Mouse (Mus musculus): ENCODE data around the gene Sun1. TPM values are rescaled to one million over a fixed set of nuclear protein-coding genes. Genes with fewer than 3 reads are reported as not detected.
A peak's percentile ranks its signal among the peaks of the same experiment; 100 is the strongest.

Gene Sun1
- polyA plus RNA-seq, 1 experiment, result 21.8 TPM

- Histone ChIP-seq H3K27ac (ENCODE audit: insufficient read depth, low read depth, low read length) (no peak overlapping the region), H3K4me1 (ENCODE audit: control insufficient read depth, insufficient read depth, low read length) (peaks cover 63% of the 10 kb centered on the region), H3K4me3 (ENCODE audit: insufficient read depth, low read length) (no peak overlapping the region)
- no peak for TF ChIP-seq POLR2A (IDR thresholded peaks at IDR 0.05; ENCODE audit: borderline replicate concordance, low read depth, low read length)
- TF ChIP-seq CTCF (IDR thresholded peaks at IDR 0.05; ENCODE audit: low read depth, low read length), result no peak
These were observed 90.2 kb downstream of the Sun1 start for GRCm38 (mm10) chr5:139290467-139291259.

DNA sequence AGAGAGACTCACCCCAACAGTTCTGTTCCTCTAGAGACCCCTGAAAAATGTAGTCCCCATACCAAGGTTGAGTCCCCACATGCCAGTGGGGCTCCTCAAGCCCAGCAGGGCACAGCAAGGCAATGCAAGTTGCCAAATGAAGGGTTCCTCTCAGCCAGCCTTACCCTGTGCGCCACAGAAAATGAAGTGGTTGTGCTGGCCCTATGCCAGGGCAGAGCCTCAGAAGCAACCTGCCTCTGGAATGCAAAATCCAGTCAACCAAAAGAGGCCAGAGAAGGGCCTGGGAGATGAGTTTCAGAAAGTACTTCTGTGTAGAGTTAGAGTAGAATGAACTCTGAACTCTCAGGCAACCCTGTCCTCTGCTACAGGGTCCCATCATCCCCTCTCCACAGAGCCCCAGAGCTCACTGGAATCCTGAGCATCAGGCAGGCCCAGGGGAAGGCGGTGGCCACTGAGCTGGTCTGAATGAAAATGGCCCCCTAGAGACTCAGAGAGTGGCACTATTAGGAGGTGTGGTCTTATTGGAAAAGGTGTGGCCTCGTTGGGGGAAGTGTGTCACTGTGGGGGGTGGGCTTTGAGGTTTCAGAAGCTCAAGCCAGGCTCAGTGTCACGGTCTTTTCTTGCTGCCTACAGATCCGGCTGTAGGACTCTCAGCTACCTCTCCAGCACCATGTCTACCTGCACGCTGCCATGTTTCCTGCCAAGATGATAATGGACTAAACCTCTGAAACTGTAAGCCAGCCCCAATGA is 91.5 kb downstream of the Sun1 start:
- H3K4me1 ChIP-seq (ENCODE audit: control insufficient read depth, insufficient read depth, low read length), result peaks cover 49% of the 10 kb centered on the region
- H3K4me3 ChIP-seq (ENCODE audit: insufficient read depth, low read length), result no peak overlapping the region
- no peak for TF ChIP-seq POLR2A (IDR thresholded peaks at IDR 0.05; ENCODE audit: borderline replicate concordance, low read depth, low read length)
- TF ChIP-seq CTCF (IDR thresholded peaks at IDR 0.05; ENCODE audit: low read depth, low read length), result no peak
- H3K27ac ChIP-seq (ENCODE audit: insufficient read depth, low read depth, low read length), result no peak overlapping the region

DNA sequence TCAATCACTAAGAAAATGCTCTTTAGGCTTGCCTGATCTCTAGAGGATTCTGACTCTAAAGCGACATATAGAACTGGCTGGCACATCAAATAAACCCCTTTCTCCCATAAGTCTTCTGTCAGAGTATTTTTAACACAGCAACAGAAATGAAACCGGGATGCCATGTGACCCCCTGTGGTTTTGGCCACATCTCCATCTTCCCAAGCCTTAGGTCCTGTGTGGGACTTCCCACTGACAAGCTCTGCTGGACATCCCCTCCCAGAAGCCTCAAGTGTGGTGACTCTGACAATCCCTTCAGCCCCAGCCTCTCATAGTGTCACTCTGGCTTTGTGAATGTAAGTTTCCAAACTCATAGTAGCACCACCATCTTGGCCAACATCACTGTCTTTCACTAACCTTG is 93.7 kb downstream of the Sun1 start:
- H3K27ac ChIP-seq (ENCODE audit: insufficient read depth, low read depth, low read length), result peak overlapping the region; percentile 87
- no peak overlapping the region for H3K4me3 ChIP-seq (ENCODE audit: insufficient read depth, low read length)
- H3K4me1 ChIP-seq (ENCODE audit: control insufficient read depth, insufficient read depth, low read length), result peaks cover 52% of the 10 kb centered on the region
- TF ChIP-seq POLR2A (IDR thresholded peaks at IDR 0.05; ENCODE audit: borderline replicate concordance, low read depth, low read length) (no peak), CTCF (IDR thresholded peaks at IDR 0.05; ENCODE audit: low read depth, low read length) (no peak)

DNA sequence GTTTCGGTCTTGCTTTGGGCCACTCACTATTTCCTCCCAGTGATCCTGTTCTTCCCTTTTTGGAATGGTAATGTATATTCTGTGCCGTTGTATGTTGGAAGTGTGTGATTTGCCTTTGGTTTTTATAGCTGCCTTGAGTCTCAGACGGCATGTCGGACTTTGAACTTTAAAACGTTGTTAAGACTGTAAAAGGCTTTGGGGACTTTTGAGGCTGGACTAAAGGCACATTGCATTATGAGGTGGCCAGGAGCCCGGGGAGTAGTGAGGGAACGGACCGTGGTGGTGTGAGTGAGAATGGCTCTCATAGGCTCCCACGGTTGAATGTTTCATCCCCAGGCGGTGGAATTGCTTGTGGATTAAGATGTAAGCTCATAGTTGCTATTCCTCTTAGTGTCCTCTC is 96.7 kb downstream of the Sun1 start:
- no peak for TF ChIP-seq CTCF (IDR thresholded peaks at IDR 0.05; ENCODE audit: low read depth, low read length)
- no peak for TF ChIP-seq POLR2A (IDR thresholded peaks at IDR 0.05; ENCODE audit: borderline replicate concordance, low read depth, low read length)
- H3K4me1 ChIP-seq (ENCODE audit: control insufficient read depth, insufficient read depth, low read length), result peaks cover 63% of the 10 kb centered on the region
- no peak overlapping the region for H3K27ac ChIP-seq (ENCODE audit: insufficient read depth, low read depth, low read length)
- no peak overlapping the region for H3K4me3 ChIP-seq (ENCODE audit: insufficient read depth, low read length)

DNA sequence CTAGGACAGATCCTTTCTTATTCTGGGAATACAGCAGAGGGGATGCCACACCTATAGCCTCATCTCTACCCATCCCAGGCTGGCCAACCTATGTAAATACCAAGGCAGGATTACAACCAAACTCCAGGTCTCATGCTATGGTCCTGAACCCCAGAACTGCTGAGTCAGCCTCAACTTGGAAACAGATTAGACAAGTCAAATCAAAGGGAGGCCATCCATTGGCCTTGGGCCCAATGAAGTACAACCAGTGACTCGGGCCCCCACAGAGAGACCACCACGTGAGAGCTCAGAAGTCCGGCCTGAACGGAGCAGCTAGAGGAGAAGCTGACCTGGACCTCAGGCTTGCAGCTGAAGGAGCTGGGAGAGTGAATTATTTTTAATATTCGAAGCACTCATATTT is 97.3 kb downstream of the Sun1 start:
- no peak overlapping the region for H3K4me3 ChIP-seq (ENCODE audit: insufficient read depth, low read length)
- H3K27ac ChIP-seq (ENCODE audit: insufficient read depth, low read depth, low read length), result no peak overlapping the region
- peaks cover 63% of the 10 kb centered on the region for H3K4me1 ChIP-seq (ENCODE audit: control insufficient read depth, insufficient read depth, low read length)
- TF ChIP-seq CTCF (IDR thresholded peaks at IDR 0.05; ENCODE audit: low read depth, low read length), result no peak
- TF ChIP-seq POLR2A (IDR thresholded peaks at IDR 0.05; ENCODE audit: borderline replicate concordance, low read depth, low read length), result no peak

Other genes with a start within 250 kb of the Sun1 start
- 15.6 and 15.8 TPM in 2 replicates for gene Pdgfa, start 203.3 kb upstream of the Sun1 start, polyA plus RNA-seq (2012; ENCODE audit: insufficient read depth, insufficient read length, missing spikeins)
- gene Prkar1b, start 50.6 kb upstream of the Sun1 start, polyA plus RNA-seq (2012; ENCODE audit: insufficient read depth, insufficient read length, missing spikeins), result 2.1 and 2.5 TPM in 2 replicates
- gene Dnaaf5, start 50.4 kb upstream of the Sun1 start, polyA plus RNA-seq (2012; ENCODE audit: insufficient read depth, insufficient read length, missing spikeins), result 6.2 and 7.5 TPM in 2 replicates
- 26.8 and 29.2 TPM in 2 replicates for gene Get4, start 51.7 kb downstream of the Sun1 start, polyA plus RNA-seq (2012; ENCODE audit: insufficient read depth, insufficient read length, missing spikeins)
- 73.2 and 77.1 TPM in 2 replicates for gene Adap1, start 125.0 kb downstream of the Sun1 start, polyA plus RNA-seq (2012; ENCODE audit: insufficient read depth, insufficient read length, missing spikeins)
- 31.4 and 36.1 TPM in 2 replicates for gene Cox19, start 150.8 kb downstream of the Sun1 start, polyA plus RNA-seq (2012; ENCODE audit: insufficient read depth, insufficient read length, missing spikeins)
- gene Cyp2w1, start 152.0 kb downstream of the Sun1 start, polyA plus RNA-seq (2012; ENCODE audit: insufficient read depth, insufficient read length, missing spikeins), result not detected in 2 replicates
- gene Gpr146, start 177.1 kb downstream of the Sun1 start, polyA plus RNA-seq (2012; ENCODE audit: insufficient read depth, insufficient read length, missing spikeins), result 34.5 and 34.7 TPM in 2 replicates
- 13.2 and 14.4 TPM in 2 replicates for gene C130050O18Rik, start 204.6 kb downstream of the Sun1 start, polyA plus RNA-seq (2012; ENCODE audit: insufficient read depth, insufficient read length, missing spikeins)
- gene Gper1, start 222.5 kb downstream of the Sun1 start, polyA plus RNA-seq (2012; ENCODE audit: insufficient read depth, insufficient read length, missing spikeins), result not detected in 2 replicates